Mouse (Mus musculus): ENCODE measurements around the gene Crispld2. TPM values are rescaled to one million over a fixed set of nuclear protein-coding genes. Genes with fewer than 3 reads are reported as not detected.

Gene Crispld2
- polyA plus RNA-seq, 1 experiment from 2014 or later: 4.4 TPM

DNA sequence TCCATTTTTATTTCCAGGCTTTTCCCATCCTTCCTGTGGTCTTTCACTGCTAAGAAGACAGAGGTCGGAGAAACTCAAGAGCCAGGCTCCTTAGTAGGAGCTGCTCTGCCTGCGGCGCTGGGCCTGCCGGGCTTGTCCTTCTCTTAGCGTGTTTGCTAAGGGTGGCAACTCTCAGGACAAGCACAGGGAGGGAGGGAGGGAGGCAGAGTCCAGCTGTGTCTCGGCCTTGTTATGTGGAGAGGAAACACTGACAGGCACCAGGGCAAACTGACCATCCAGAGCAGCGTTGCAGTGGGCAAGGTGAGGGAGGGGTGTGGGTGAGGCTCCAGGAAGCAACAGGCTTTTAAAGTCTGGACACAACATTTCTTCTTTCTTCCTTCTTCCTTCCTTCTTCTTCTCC is 97.3 kb downstream of the Crispld2 start:
- Histone ChIP-seq H3K4me1 (ENCODE audit: insufficient read depth) (no peaks in the 10 kb centered on the region), H3K36me3 (ENCODE audit: insufficient read depth) (peaks cover 72% of the 10 kb centered on the region), H3K27me3 (ENCODE audit: insufficient read depth, low read length) (no peaks in the 10 kb centered on the region), H3K9ac (no peak overlapping the region), H3K9me3 (ENCODE audit: low read depth, low read length) (no peaks in the 10 kb centered on the region), H3K4me3 (ENCODE audit: low read depth, low read length) (no peak overlapping the region), H3K4me2 (no peak overlapping the region), H3K27ac (ENCODE audit: low read depth) (no peak overlapping the region)
- DNase-seq (no peak), ATAC-seq (ENCODE audit: insufficient read depth) (no peak)
- 63% methylated on average over 7 of the region's 7 CpGs for WGBS
- TF ChIP-seq CTCF (IDR thresholded peaks at IDR 0.05; ENCODE audit: low read depth): no peak

DNA sequence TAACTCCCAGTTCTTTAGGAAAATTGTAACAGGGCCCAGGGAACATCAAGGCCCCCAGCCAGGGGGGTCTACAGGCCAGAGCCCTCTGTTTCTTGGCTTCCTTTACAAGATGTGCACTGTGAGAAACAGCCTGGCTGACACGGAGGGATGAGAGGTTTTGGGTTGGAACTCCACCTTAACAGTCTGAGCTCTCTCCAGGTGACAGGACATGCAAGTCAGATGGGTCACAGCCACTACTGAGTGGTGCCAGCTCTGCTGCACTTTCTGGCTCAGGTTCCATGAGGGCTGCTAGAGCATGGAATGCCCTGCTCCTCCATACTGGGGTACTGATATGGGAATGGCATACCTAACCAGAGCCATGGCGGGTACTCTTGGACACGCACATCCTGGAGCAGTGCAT is 98.8 kb downstream of the Crispld2 start:
- H3K36me3 ChIP-seq (ENCODE audit: insufficient read depth): peaks cover 56% of the 10 kb centered on the region

DNA sequence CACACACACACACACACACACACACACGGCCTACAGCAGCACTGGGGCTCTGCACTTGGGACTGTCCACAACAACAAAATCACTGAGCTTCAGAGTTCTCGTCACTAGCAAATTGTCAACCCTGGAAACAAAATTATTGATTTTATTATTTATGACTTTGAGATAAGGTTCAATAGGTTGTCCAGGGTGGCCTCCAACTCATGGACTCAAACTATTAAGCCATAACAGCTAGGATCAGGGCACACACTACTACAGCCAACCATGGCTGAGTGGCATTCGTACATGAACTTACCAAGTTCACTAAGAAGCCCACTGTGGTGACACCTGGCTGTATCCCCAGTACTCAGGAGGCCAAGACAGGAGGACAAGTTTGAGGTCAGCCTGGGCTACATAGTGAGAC is 100.9 kb downstream of the Crispld2 start:
- ATAC-seq (ENCODE audit: insufficient read depth): no peak
- Histone ChIP-seq H3K4me3 (ENCODE audit: low read depth, low read length) (no peak overlapping the region), H3K27ac (ENCODE audit: low read depth) (no peak overlapping the region), H3K9me3 (ENCODE audit: low read depth, low read length) (no peaks in the 10 kb centered on the region), H3K27me3 (ENCODE audit: insufficient read depth, low read length) (no peaks in the 10 kb centered on the region), H3K36me3 (ENCODE audit: insufficient read depth) (peaks cover 36% of the 10 kb centered on the region), H3K9ac (no peak overlapping the region), H3K4me2 (no peak overlapping the region), H3K4me1 (ENCODE audit: insufficient read depth) (no peaks in the 10 kb centered on the region)
- no peak for TF ChIP-seq CTCF (IDR thresholded peaks at IDR 0.05; ENCODE audit: low read depth)
- 86% methylated on average over 3 of the region's 3 CpGs for WGBS
- DNase-seq: no peak

More for the DNA sequence above, 98.8 kb downstream of the Crispld2 start:
- no peak overlapping the region for H3K9ac ChIP-seq
- TF ChIP-seq CTCF (IDR thresholded peaks at IDR 0.05; ENCODE audit: low read depth): no peak
- ATAC-seq (ENCODE audit: insufficient read depth) (no peak), DNase-seq (no peak)
- no peaks in the 10 kb centered on the region for H3K9me3 ChIP-seq (ENCODE audit: low read depth, low read length)
- no peak overlapping the region for H3K4me2 ChIP-seq
- H3K4me1 ChIP-seq (ENCODE audit: insufficient read depth): no peaks in the 10 kb centered on the region
- H3K27ac ChIP-seq (ENCODE audit: low read depth): no peak overlapping the region
- 93% methylated on average over 3 of the region's 3 CpGs for WGBS
- H3K27me3 ChIP-seq (ENCODE audit: insufficient read depth, low read length): no peaks in the 10 kb centered on the region
- H3K4me3 ChIP-seq (ENCODE audit: low read depth, low read length): no peak overlapping the region

DNA sequence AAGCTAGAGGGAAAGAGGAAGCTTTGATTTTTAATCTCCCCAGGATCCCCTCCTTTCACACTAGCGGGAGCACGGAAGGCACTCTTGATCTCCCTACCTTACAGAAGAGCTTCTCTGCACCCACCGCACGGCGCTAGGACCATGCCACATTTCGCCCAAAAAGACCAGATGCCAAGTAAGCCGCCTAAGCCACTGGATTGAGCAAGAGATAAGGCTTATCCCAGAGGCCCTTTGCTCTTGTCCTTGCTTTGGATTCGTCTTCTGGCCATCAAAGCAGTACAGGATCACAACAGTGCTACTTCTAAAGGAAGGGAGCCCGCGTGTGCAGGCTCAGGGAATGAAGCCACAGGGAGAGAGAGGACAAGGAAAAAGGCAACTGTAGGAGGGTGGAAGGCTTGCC is 102.6 kb downstream of the Crispld2 start:
- no peaks in the 10 kb centered on the region for H3K27me3 ChIP-seq (ENCODE audit: insufficient read depth, low read length)
- peaks cover 29% of the 10 kb centered on the region for H3K36me3 ChIP-seq (ENCODE audit: insufficient read depth)
- ATAC-seq (ENCODE audit: insufficient read depth) (no peak), DNase-seq (no peak)
- no peak overlapping the region for H3K9ac ChIP-seq
- H3K4me2 ChIP-seq: no peak overlapping the region
- H3K4me3 ChIP-seq (ENCODE audit: low read depth, low read length): no peak overlapping the region
- H3K27ac ChIP-seq (ENCODE audit: low read depth): no peak overlapping the region
- no peaks in the 10 kb centered on the region for H3K4me1 ChIP-seq (ENCODE audit: insufficient read depth)
- no peaks in the 10 kb centered on the region for H3K9me3 ChIP-seq (ENCODE audit: low read depth, low read length)
- 82% methylated on average over 10 of the region's 10 CpGs for WGBS
- TF ChIP-seq CTCF (IDR thresholded peaks at IDR 0.05; ENCODE audit: low read depth): no peak

- H3K9ac ChIP-seq: no peak overlapping the region
- no peak for TF ChIP-seq CTCF (IDR thresholded peaks at IDR 0.05; ENCODE audit: low read depth)
- WGBS: 67% methylated on average over 2 of the region's 2 CpGs
- ATAC-seq (ENCODE audit: insufficient read depth) (no peak), DNase-seq (no peak)
- H3K4me3 ChIP-seq (ENCODE audit: low read depth, low read length): no peak overlapping the region
- H3K36me3 ChIP-seq (ENCODE audit: insufficient read depth): peaks cover 15% of the 10 kb centered on the region
- no peaks in the 10 kb centered on the region for H3K9me3 ChIP-seq (ENCODE audit: low read depth, low read length)
- H3K27me3 ChIP-seq (ENCODE audit: insufficient read depth, low read length): no peaks in the 10 kb centered on the region
- H3K27ac ChIP-seq (ENCODE audit: low read depth): no peak overlapping the region
- H3K4me1 ChIP-seq (ENCODE audit: insufficient read depth): 0 out of 2 replicates have a peak, but pooled peaks cover 5% of the 10 kb centered on the region
- H3K4me2 ChIP-seq: no peak overlapping the region
These were observed 104.2 kb downstream of the Crispld2 start for GRCm38 (mm10) chr8:120096486-120096885.

DNA sequence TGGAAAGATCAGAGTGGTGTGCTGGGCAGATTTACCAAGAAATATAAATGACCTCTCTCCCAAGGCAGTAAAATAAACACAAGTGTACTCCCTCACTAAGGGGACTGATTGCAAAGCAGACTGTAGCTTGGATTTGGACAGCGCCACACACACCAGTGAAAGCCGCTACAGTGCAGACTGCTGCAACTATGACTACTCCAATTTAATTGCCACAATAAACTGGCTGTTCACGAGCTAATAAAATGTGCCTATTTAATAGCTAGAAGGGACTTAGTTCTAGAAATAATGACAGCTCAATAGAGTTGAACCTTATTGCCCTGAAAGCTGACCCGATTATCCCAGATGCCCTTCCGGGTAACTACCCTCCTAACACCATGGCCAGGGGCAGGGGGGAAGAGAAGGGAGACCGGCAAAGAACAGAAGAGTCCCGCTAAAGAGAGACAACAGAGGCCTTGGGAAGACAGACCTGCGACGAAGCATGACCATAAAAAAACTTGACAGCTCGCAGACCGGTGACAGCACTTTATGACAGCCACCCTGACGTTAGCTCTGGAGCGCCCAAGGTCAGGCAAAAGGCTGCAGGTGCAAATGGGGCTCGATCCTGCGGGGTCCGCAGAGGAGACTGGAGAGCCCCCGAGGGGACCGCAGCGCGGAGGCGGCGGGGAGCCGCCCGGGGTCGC is 108.3 kb downstream of the Crispld2 start:
- peak overlapping the region; percentile 93; the same call in 1 of the 2 replicates for H3K27ac ChIP-seq (ENCODE audit: low read depth)
- peaks cover 13% of the 10 kb centered on the region; the same call in 1 of the 2 replicates for H3K4me1 ChIP-seq (ENCODE audit: insufficient read depth)
- peak overlapping the region; percentile 94 for H3K4me3 ChIP-seq (ENCODE audit: low read depth, low read length)
- H3K4me2 ChIP-seq: peak overlapping the region; percentile 95
- ATAC-seq (ENCODE audit: insufficient read depth) (0 out of 2 replicates have a peak, but pooled peaks have one; percentile 14), DNase-seq (no peak)
- peak overlapping the region; percentile 85 for H3K9ac ChIP-seq
- H3K27me3 ChIP-seq (ENCODE audit: insufficient read depth, low read length): no peaks in the 10 kb centered on the region
- H3K9me3 ChIP-seq (ENCODE audit: low read depth, low read length): no peaks in the 10 kb centered on the region
- no peaks in the 10 kb centered on the region; the same call in 1 of the 2 replicates for H3K36me3 ChIP-seq (ENCODE audit: insufficient read depth)
- no peak for TF ChIP-seq CTCF (IDR thresholded peaks at IDR 0.05; ENCODE audit: low read depth)
- 5% methylated on average over 25 of the region's 25 CpGs for WGBS

- peak within 1 kb of the TSS; percentile 93 for H3K27ac ChIP-seq (ENCODE audit: low read depth)
These were observed 109.1 kb downstream of the Crispld2 start, which contains the start of gene Zdhhc7 for GRCm38 (mm10) chr8:120101068-120101972. Gene Zdhhc7, minus strand, starts transcription at chr8:120101482.

More at GRCm38 (mm10) chr8:120101068-120101972, 109.1 kb downstream of the Crispld2 start, which contains the start of gene Zdhhc7:
- ATAC-seq (ENCODE audit: insufficient read depth): peak; percentile 75
- under 1% methylated on average over 88 of the region's 88 CpGs for WGBS
- peak; percentile 85 for DNase-seq
- peak within 1 kb of the TSS; percentile 85 for H3K9ac ChIP-seq
- H3K4me3 ChIP-seq (ENCODE audit: low read depth, low read length): peak within 1 kb of the TSS; percentile 94
- no peaks in the 10 kb centered on the region for H3K9me3 ChIP-seq (ENCODE audit: low read depth, low read length)
- no peaks in the 10 kb centered on the region; the same call in 1 of the 2 replicates for H3K36me3 ChIP-seq (ENCODE audit: insufficient read depth)
- no peaks in the 10 kb centered on the region for H3K27me3 ChIP-seq (ENCODE audit: insufficient read depth, low read length)
- TF ChIP-seq CTCF (IDR thresholded peaks at IDR 0.05; ENCODE audit: low read depth): no peak
- peak within 1 kb of the TSS; percentile 95 for H3K4me2 ChIP-seq
- H3K4me1 ChIP-seq (ENCODE audit: insufficient read depth): peaks cover 13% of the 10 kb centered on the region; the same call in 1 of the 2 replicates

Other genes with a start within 250 kb of the Crispld2 start
- gene Tldc1, start 214.0 kb upstream of the Crispld2 start, polyA plus RNA-seq (2014; fragmentation: Nextera tagmentation; extraction: Ambion mirVana): 9.7 and 10.3 TPM in 2 replicates
- 201 and 204 TPM in 2 replicates for gene Cotl1, start 151.9 kb upstream of the Crispld2 start, polyA plus RNA-seq (2014; fragmentation: Nextera tagmentation; extraction: Ambion mirVana)
- gene Klhl36, start 130.2 kb upstream of the Crispld2 start, polyA plus RNA-seq (2014; fragmentation: Nextera tagmentation; extraction: Ambion mirVana): 11.5 and 11.8 TPM in 2 replicates
- gene Usp10, start 82.1 kb upstream of the Crispld2 start, polyA plus RNA-seq (2014; fragmentation: Nextera tagmentation; extraction: Ambion mirVana): 142 and 155 TPM in 2 replicates
- gene Gm20388, start 81.6 kb upstream of the Crispld2 start, polyA plus RNA-seq (2014; fragmentation: Nextera tagmentation; extraction: Ambion mirVana): not detected in 2 replicates
- 33.9 and 37.5 TPM in 2 replicates for gene Zdhhc7, start 109.0 kb downstream of the Crispld2 start, polyA plus RNA-seq (2014; fragmentation: Nextera tagmentation; extraction: Ambion mirVana)
- gene 6430548M08Rik, start 121.7 kb downstream of the Crispld2 start, polyA plus RNA-seq (2014; fragmentation: Nextera tagmentation; extraction: Ambion mirVana): 7.1 and 8.0 TPM in 2 replicates
- gene Fam92b, start 185.0 kb downstream of the Crispld2 start, polyA plus RNA-seq (2014; fragmentation: Nextera tagmentation; extraction: Ambion mirVana): not detected in 2 replicates
- 12.7 and 14.3 TPM in 2 replicates for gene Gse1, start 236.0 kb downstream of the Crispld2 start, polyA plus RNA-seq (2014; fragmentation: Nextera tagmentation; extraction: Ambion mirVana)